Mouse (Mus musculus): ENCODE results near the gene Taco1. TPM values are rescaled to one million over a fixed set of nuclear protein-coding genes. Genes with fewer than 3 reads are reported as not detected.

Gene Taco1
- polyA plus RNA-seq, 1 experiment from 2014 or later = 7.5 TPM

DNA sequence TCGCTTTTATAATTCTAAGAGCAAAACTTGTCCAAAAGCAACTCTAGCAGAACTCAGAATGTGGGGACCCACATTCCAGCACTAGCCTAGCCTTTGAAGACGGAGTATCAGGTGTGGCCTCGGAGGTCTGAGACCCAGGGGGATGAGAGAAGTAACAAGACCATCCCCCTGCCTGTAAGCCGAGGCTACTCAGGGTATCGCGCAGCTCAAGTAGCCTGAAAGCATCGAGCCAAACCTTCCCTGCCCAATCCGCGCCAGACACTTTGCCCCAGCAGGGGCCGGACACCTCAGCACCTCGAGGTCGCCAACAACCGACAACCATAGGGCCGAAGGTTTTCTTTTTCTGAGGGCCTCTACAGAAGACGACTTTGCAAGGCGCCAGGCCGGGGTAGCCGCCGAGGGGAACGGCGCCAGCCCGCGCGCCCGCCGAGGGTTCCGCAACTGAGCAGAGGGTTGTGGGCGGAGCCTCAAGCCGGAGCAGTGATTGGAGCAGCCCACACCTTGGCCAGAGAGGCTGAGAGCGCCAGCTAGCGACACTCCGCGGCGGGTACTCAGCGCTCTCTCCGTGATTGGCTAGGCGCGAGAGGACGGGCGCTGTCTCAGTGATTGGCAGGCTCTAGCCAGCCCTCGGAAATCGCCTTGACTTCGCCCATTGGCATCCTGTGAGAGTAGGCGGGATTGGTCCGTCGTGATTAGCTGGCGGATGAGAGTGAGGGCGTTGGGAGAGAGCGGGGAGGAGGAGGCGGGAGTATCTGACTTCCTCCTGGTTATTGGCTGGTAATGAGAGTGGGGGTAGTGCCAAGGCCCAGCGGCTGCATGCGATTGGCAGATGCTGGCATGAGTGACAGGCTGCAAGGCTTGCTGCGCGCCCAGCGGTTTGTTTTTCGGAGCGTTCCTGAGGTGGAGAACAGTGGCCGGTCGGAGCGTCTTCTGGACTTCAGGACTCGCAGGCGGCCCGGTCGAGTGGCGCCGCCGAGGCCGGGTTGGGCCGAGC lies 18.1 kb downstream of the Taco1 start, which contains the start of gene Map3k3:
Gene Map3k3, plus strand, starts transcription at position 906 of the 994 bp plus-strand sequence.
- WGBS = under 1% methylated on average over 69 of the region's 69 CpGs
- peak within 1 kb of the TSS; percentile 82 for H3K4me2 ChIP-seq (ENCODE audit: low read length)

DNA sequence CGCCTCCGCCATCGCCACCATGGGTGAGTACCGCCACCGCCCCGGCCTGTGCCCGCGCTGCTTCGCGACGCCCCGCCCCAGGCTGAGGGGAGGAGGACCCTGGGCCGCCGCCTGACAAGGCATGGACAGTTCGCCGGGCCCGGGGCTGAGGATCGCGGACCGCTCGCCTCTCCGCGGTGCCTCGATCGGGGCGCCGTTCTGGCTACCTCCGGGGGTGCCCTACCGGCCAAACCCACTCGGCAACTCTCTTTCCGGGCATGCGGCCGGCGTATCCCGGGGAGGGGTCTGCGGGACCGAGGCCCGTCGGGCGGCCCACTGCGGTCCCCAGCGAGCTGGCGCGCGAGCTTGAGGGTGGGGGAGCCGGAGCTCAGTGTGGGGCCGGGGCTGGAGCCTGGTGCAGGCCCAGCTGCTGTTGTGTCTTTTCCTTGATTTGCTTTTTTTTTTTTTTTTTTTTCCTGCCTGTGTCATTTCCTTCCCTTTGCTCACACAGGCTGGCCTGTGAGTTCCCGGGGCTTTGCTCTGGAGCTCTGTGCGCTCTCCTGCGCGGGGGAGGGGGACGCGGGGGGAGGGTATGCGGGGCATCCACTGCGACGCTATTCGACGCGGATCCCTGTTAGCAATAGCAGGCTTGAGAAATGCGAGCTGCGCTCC lies 19.2 kb downstream of the Taco1 start:
- Histone ChIP-seq H3K9me3 (ENCODE audit: control insufficient read depth, low read length) (no peaks in the 10 kb centered on the region), H3K9ac (replicated peaks; ENCODE audit: low read depth, low read length) (peak overlapping the region; percentile 94), H3K27me3 (replicated peaks; ENCODE audit: control insufficient read depth, insufficient read depth, low read length) (no peaks in the 10 kb centered on the region), H3K4me3 (replicated peaks; ENCODE audit: low read length) (peak overlapping the region; percentile 74), H3K4me2 (ENCODE audit: low read length) (peak overlapping the region; percentile 58), H3K36me3 (ENCODE audit: control insufficient read depth, insufficient read depth) (no peaks in the 10 kb centered on the region), H3K27ac (ENCODE audit: low read length) (peak overlapping the region; percentile 96), H3K4me1 (replicated peaks; ENCODE audit: control insufficient read depth, insufficient read depth, low read length) (peaks cover 11% of the 10 kb centered on the region)
- peak; percentile 46 for ATAC-seq
- WGBS = under 1% methylated on average over 46 of the region's 61 CpGs

More for the DNA sequence above, 18.1 kb downstream of the Taco1 start, which contains the start of gene Map3k3:
- H3K27me3 ChIP-seq (replicated peaks; ENCODE audit: control insufficient read depth, insufficient read depth, low read length) = no peaks in the 10 kb centered on the region
- H3K9ac ChIP-seq (replicated peaks; ENCODE audit: low read depth, low read length) = peak within 1 kb of the TSS; percentile 94
- peak within 1 kb of the TSS; percentile 96 for H3K27ac ChIP-seq (ENCODE audit: low read length)
- no peaks in the 10 kb centered on the region for H3K36me3 ChIP-seq (ENCODE audit: control insufficient read depth, insufficient read depth)
- no peaks in the 10 kb centered on the region for H3K9me3 ChIP-seq (ENCODE audit: control insufficient read depth, low read length)
- H3K4me1 ChIP-seq (replicated peaks; ENCODE audit: control insufficient read depth, insufficient read depth, low read length) = peaks cover 11% of the 10 kb centered on the region
- peak within 1 kb of the TSS; percentile 74 for H3K4me3 ChIP-seq (replicated peaks; ENCODE audit: low read length)
- peak; percentile 96 for ATAC-seq

DNA sequence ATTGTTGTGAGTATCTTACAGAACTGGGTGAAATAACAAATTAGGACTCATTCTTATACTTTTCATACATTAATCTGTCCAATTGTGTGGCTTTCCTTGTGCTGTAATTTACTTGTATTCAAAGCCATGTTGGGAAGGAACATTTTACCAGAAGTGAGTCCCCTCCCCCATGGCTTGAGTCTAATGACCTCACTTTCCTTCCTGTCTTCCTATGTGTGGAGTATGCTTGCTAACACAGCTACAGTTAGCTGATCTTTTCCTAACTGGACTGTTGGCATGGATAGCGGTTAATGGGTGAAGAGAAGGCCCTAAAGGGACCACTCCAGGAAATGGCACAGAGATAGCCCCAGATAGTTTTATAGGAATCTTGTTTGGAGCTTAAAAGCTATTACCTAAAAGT lies 32.4 kb downstream of the Taco1 start:
- Histone ChIP-seq H3K27ac (ENCODE audit: low read length) (no peak overlapping the region), H3K36me3 (ENCODE audit: control insufficient read depth, insufficient read depth) (no peaks in the 10 kb centered on the region), H3K4me2 (ENCODE audit: low read length) (no peak overlapping the region), H3K4me3 (replicated peaks; ENCODE audit: low read length) (no peak overlapping the region), H3K4me1 (replicated peaks; ENCODE audit: control insufficient read depth, insufficient read depth, low read length) (no peaks in the 10 kb centered on the region), H3K9ac (replicated peaks; ENCODE audit: low read depth, low read length) (no peak overlapping the region), H3K27me3 (replicated peaks; ENCODE audit: control insufficient read depth, insufficient read depth, low read length) (no peaks in the 10 kb centered on the region), H3K9me3 (ENCODE audit: control insufficient read depth, low read length) (no peaks in the 10 kb centered on the region)
- ATAC-seq = no peak
- WGBS = 97% methylated on average over 1 of the region's 1 CpGs

DNA sequence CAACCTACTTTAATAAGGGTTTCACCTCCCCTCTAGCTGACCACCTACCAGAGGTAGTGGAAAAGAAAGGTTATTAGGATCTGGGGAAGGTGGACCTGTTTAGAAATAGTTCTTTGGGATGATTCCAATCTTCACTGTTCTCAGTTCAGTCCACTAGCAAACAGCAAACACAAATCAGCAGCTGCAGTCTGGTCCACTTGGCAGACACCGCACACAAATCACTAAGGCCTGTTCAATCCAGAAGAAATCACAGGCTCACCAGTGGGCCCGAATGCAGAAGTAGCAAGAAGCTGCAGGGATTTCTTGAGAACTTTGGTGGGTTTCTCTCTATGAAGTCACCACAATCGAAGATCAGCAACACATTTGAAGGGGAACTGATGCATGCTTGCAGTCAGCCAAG lies 37.0 kb downstream of the Taco1 start:
- WGBS = 91% methylated on average over 3 of the region's 3 CpGs
- H3K4me3 ChIP-seq (replicated peaks; ENCODE audit: low read length) = no peak overlapping the region
- H3K4me2 ChIP-seq (ENCODE audit: low read length) = no peak overlapping the region
- no peaks in the 10 kb centered on the region for H3K4me1 ChIP-seq (replicated peaks; ENCODE audit: control insufficient read depth, insufficient read depth, low read length)
- H3K27ac ChIP-seq (ENCODE audit: low read length) = no peak overlapping the region
- ATAC-seq = no peak
- no peak overlapping the region for H3K9ac ChIP-seq (replicated peaks; ENCODE audit: low read depth, low read length)
- H3K36me3 ChIP-seq (ENCODE audit: control insufficient read depth, insufficient read depth) = no peaks in the 10 kb centered on the region
- H3K27me3 ChIP-seq (replicated peaks; ENCODE audit: control insufficient read depth, insufficient read depth, low read length) = no peaks in the 10 kb centered on the region
- no peaks in the 10 kb centered on the region for H3K9me3 ChIP-seq (ENCODE audit: control insufficient read depth, low read length)

DNA sequence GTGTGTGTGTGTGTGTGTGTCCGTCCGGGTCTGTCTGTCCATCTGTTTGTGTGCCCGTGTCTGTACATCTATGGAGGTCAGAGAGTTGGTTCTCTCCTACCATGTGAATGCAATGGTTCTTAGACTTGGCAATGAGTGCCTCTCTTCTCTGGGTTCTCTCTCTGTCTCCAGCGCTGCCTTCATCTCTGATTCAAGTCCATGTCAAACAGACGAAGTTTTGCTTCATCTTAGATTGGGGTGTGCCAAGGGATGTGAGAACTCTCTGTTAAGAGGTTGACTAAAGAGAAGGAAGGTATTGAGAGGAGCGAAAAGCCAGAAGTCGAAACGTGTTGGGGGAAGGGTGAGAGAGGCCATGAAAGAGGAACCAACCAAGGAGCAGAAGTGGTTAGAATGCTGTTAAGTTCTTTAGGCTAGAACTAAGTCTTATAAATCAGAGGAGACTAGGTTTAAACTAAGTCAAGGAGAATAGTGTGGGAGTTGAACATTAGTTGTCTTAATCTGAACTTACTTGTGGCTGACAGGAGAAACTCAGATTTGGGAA lies 40.3 kb downstream of the Taco1 start:
- Histone ChIP-seq H3K27me3 (replicated peaks; ENCODE audit: control insufficient read depth, insufficient read depth, low read length) (no peaks in the 10 kb centered on the region), H3K9me3 (ENCODE audit: control insufficient read depth, low read length) (no peaks in the 10 kb centered on the region), H3K27ac (ENCODE audit: low read length) (no peak overlapping the region), H3K36me3 (ENCODE audit: control insufficient read depth, insufficient read depth) (no peaks in the 10 kb centered on the region), H3K9ac (replicated peaks; ENCODE audit: low read depth, low read length) (no peak overlapping the region), H3K4me1 (replicated peaks; ENCODE audit: control insufficient read depth, insufficient read depth, low read length) (no peaks in the 10 kb centered on the region), H3K4me3 (replicated peaks; ENCODE audit: low read length) (no peak overlapping the region), H3K4me2 (ENCODE audit: low read length) (no peak overlapping the region)
- ATAC-seq = no peak
- 78% methylated on average over 8 of the region's 8 CpGs for WGBS

DNA sequence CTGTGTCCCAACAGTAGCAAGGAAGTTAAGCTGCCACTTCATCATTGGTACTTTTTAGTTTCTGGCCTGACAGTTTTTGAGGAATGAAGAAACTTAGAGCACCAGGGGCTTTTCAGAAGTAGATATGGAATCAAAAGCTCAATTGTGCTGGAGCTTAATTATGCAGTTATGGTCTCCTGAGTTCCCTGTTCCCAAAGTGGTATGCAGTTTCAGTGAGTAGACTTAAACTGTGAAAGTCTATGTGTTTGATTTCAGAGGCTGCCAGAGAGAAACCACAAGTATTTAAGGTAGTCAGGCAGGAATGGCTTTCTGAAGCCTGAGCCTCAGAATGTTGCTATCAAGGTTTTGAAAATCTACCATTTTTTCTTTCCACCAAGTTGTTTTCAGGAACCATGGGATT lies 45.8 kb downstream of the Taco1 start:
- H3K4me1 ChIP-seq (replicated peaks; ENCODE audit: control insufficient read depth, insufficient read depth, low read length) = no peaks in the 10 kb centered on the region
- H3K27ac ChIP-seq (ENCODE audit: low read length) = no peak overlapping the region

DNA sequence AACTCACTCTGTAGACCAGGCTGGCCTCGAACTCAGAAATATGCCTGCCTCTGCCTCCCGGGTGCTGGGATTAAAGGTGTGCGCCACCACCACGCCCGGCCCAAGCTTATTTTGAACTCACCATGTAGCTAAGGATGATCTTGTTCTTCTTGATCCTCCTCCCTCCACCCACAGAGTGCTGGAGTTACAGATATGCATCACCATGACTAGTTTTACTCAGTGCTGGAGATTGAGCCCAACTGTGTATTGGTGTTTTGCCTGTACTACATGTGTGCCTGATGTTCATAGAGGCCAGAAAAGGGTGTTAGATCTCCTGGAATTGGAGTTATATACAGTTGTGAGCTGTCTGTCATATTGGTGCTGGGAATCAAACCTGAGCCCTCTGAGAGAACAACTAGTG lies 56.4 kb downstream of the Taco1 start:
- Histone ChIP-seq H3K27ac (ENCODE audit: low read length) (no peak overlapping the region), H3K4me3 (replicated peaks; ENCODE audit: low read length) (no peak overlapping the region), H3K4me2 (ENCODE audit: low read length) (no peak overlapping the region), H3K36me3 (ENCODE audit: control insufficient read depth, insufficient read depth) (peaks cover 22% of the 10 kb centered on the region), H3K9me3 (ENCODE audit: control insufficient read depth, low read length) (no peaks in the 10 kb centered on the region), H3K4me1 (replicated peaks; ENCODE audit: control insufficient read depth, insufficient read depth, low read length) (no peaks in the 10 kb centered on the region), H3K27me3 (replicated peaks; ENCODE audit: control insufficient read depth, insufficient read depth, low read length) (no peaks in the 10 kb centered on the region), H3K9ac (replicated peaks; ENCODE audit: low read depth, low read length) (no peak overlapping the region)
- 93% methylated on average over 5 of the region's 5 CpGs for WGBS
- ATAC-seq = no peak

More for the DNA sequence above, 45.8 kb downstream of the Taco1 start:
- H3K4me3 ChIP-seq (replicated peaks; ENCODE audit: low read length) = no peak overlapping the region
- no peak for ATAC-seq
- no peaks in the 10 kb centered on the region for H3K9me3 ChIP-seq (ENCODE audit: control insufficient read depth, low read length)
- no peaks in the 10 kb centered on the region for H3K27me3 ChIP-seq (replicated peaks; ENCODE audit: control insufficient read depth, insufficient read depth, low read length)
- no peak overlapping the region for H3K9ac ChIP-seq (replicated peaks; ENCODE audit: low read depth, low read length)
- H3K36me3 ChIP-seq (ENCODE audit: control insufficient read depth, insufficient read depth) = peaks cover 13% of the 10 kb centered on the region
- H3K4me2 ChIP-seq (ENCODE audit: low read length) = no peak overlapping the region

DNA sequence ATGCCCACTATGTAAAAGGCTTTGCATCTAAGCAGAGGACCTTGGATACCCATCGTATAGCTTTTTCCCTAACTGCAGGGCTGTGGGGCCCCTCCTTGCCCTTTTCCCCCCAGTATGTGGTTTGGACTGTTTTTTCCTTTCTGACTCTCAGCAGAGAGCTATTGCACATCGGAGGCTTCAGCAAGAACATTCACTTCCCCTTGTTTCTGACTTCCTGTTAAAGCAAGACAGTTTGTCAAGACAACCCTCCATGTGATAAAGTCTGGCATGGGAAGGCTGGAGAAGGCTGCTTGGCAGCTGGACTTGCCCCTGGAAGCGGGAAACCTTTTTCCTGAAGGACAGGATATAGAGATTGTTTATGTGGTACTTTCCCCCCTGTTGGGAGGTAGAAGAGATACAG lies 56.9 kb downstream of the Taco1 start:
- ATAC-seq = no peak

More for the DNA sequence above, 56.9 kb downstream of the Taco1 start:
- 86% methylated on average over 3 of the region's 3 CpGs for WGBS
- Histone ChIP-seq H3K4me2 (ENCODE audit: low read length) (no peak overlapping the region), H3K4me3 (replicated peaks; ENCODE audit: low read length) (no peak overlapping the region), H3K27ac (ENCODE audit: low read length) (no peak overlapping the region), H3K4me1 (replicated peaks; ENCODE audit: control insufficient read depth, insufficient read depth, low read length) (no peaks in the 10 kb centered on the region), H3K27me3 (replicated peaks; ENCODE audit: control insufficient read depth, insufficient read depth, low read length) (no peaks in the 10 kb centered on the region), H3K9me3 (ENCODE audit: control insufficient read depth, low read length) (no peaks in the 10 kb centered on the region), H3K36me3 (ENCODE audit: control insufficient read depth, insufficient read depth) (peaks cover 19% of the 10 kb centered on the region), H3K9ac (replicated peaks; ENCODE audit: low read depth, low read length) (no peak overlapping the region)

All from forebrain, embryonic 16.5 days (tissue).